Comparison of ENCODE assay signal across 17 mouse cellular contexts in the genomic region with DNA sequence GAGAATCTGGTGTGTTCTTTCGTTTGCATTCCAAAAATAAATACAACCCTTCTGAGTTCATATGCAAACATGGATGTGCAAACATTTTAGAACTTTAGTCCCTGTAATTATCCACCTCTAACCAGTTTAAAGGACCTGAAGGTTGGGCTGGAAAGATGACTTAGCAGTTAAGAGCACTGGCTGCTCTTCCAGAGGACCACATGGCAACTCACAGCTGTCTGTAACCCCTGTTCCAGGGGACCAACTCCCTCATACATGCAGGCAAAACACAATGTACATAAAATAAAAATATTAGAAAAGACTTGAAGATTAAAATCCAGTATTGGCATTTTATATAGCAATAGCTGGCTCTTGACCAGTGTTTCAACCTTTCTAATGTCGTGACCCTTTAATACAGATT. TPM values are rescaled to one million over a fixed set of nuclear protein-coding genes. Genes with fewer than 3 reads are reported as not detected.
DNase-seq lines count a peak whose midpoint lies in the region; ATAC-seq lines count a peak whose summit lies in the region.
"Had no signal": no experiment of that assay in that cellular context is flagged by ENCODE, and none has a peak within 500 bp of the region (broad histone marks: within the 10 kb centered on the region; RNA-seq: fewer than 3 reads in every experiment).

No protein-coding gene starts in this region.

- H3K36me3 ChIP-seq in limb, embryonic 15.5 days = no peaks in the 10 kb centered on the region
- H3K36me3 ChIP-seq in limb, embryonic 10.5 days = no peaks in the 10 kb centered on the region
- H3K36me3 ChIP-seq in neural tube, embryonic 13.5 days = no peaks in the 10 kb centered on the region
- H3K36me3 ChIP-seq in neural tube, embryonic 15.5 days = no peaks in the 10 kb centered on the region
- H3K36me3 ChIP-seq: hindbrain, embryonic 12.5 days; midbrain, embryonic 12.5 days had no signal

- no peaks in the 10 kb centered on the region for H3K27me3 ChIP-seq in limb, embryonic 15.5 days
- H3K27me3 ChIP-seq in limb, embryonic 10.5 days (ENCODE audit: low read depth, poor library complexity, severe bottlenecking) = no peaks in the 10 kb centered on the region
- no peaks in the 10 kb centered on the region for H3K27me3 ChIP-seq in neural tube, embryonic 13.5 days
- no peaks in the 10 kb centered on the region for H3K27me3 ChIP-seq in neural tube, embryonic 15.5 days (replicated peaks)
- H3K27me3 ChIP-seq: hindbrain, embryonic 12.5 days; midbrain, embryonic 12.5 days had no signal

- H3K4me1 ChIP-seq in limb, embryonic 15.5 days = peaks cover 15% of the 10 kb centered on the region
- peaks cover 19% of the 10 kb centered on the region for H3K4me1 ChIP-seq in limb, embryonic 10.5 days
- peaks cover 19% of the 10 kb centered on the region for H3K4me1 ChIP-seq in neural tube, embryonic 13.5 days (replicated peaks)
- peaks cover 19% of the 10 kb centered on the region for H3K4me1 ChIP-seq in neural tube, embryonic 15.5 days

- 0 out of 2 replicates have a peak overlapping the region, but pooled peaks have one; percentile 73 for H3K4me3 ChIP-seq in limb, embryonic 15.5 days
- no peak overlapping the region for H3K4me3 ChIP-seq in limb, embryonic 10.5 days
- H3K4me3 ChIP-seq in neural tube, embryonic 13.5 days = no peak overlapping the region
- no peak overlapping the region for H3K4me3 ChIP-seq in neural tube, embryonic 15.5 days (replicated peaks)

- no peaks in the 10 kb centered on the region for H3K9me3 ChIP-seq in limb, embryonic 15.5 days
- no peaks in the 10 kb centered on the region for H3K9me3 ChIP-seq in limb, embryonic 10.5 days (replicated peaks)
- no peaks in the 10 kb centered on the region for H3K9me3 ChIP-seq in neural tube, embryonic 13.5 days
- H3K9me3 ChIP-seq in neural tube, embryonic 15.5 days (replicated peaks) = no peaks in the 10 kb centered on the region
- H3K9me3 ChIP-seq: hindbrain, embryonic 12.5 days; midbrain, embryonic 12.5 days had no signal

- ATAC-seq in limb, embryonic 15.5 days (ENCODE audit: insufficient number of reproducible peaks, low FRiP score, low TSS enrichment, low read depth) = no peak
- ATAC-seq in neural tube, embryonic 13.5 days (ENCODE audit: low read depth) = no peak
- no peak for ATAC-seq in neural tube, embryonic 15.5 days (ENCODE audit: low FRiP score)
- ATAC-seq: forebrain, embryonic 14.5 days had no signal

- no peak overlapping the region for H3K27ac ChIP-seq in limb, embryonic 15.5 days
- no peak overlapping the region for H3K27ac ChIP-seq in limb, embryonic 10.5 days
- no peak overlapping the region for H3K27ac ChIP-seq in neural tube, embryonic 13.5 days (replicated peaks)
- H3K27ac ChIP-seq in neural tube, embryonic 15.5 days (replicated peaks) = no peak overlapping the region
- H3K27ac ChIP-seq: hindbrain, embryonic 12.5 days; midbrain, embryonic 12.5 days had no signal

- peak; percentile 60 for DNase-seq in heart, adult 11 months
- DNase-seq in heart, adult 8-10 months (ENCODE audit: low spot score) = no peak
- no peak for DNase-seq in limb, embryonic 10.5 days (ENCODE audit: low spot score)
- DNase-seq in cerebellum, adult 11-12 months = no peak
- DNase-seq: kidney, adult 9 months; kidney, postnatal 36 days; left cerebral cortex, postnatal 4 days; lung, postnatal 4 days; right cerebral cortex, postnatal 14 days; spleen, adult 18-20 months; thymus, postnatal 36 days had no signal

- no peak overlapping the region for H3K9ac ChIP-seq in limb, embryonic 15.5 days
- no peak overlapping the region for H3K9ac ChIP-seq in neural tube, embryonic 13.5 days
- H3K9ac ChIP-seq in neural tube, embryonic 15.5 days (replicated peaks) = no peak overlapping the region
- H3K9ac ChIP-seq: midbrain, embryonic 12.5 days had no signal

- WGBS in limb, embryonic 15.5 days = 90% methylated on average over 2 of the region's 2 CpGs
- 93% methylated on average over 2 of the region's 2 CpGs for WGBS in limb, embryonic 10.5 days
- 92% methylated on average over 2 of the region's 2 CpGs for WGBS in neural tube, embryonic 13.5 days
- whole genome bisulfite sequencing in neural tube, embryonic 15.5 days = 92% methylated on average over 2 of the region's 2 CpGs

- no peak overlapping the region for H3K4me2 ChIP-seq in limb, embryonic 15.5 days
- H3K4me2 ChIP-seq in neural tube, embryonic 13.5 days = peak overlapping the region; percentile 98; the same call in 1 of the 2 replicates
- no peak overlapping the region for H3K4me2 ChIP-seq in neural tube, embryonic 15.5 days

RNA-seq across cellular contexts. Expression of a gene that starts 7.9 kb away (rescaled TPM):
- total RNA-seq in heart, adult 8-10 months (2022) = 10 to 100 TPM in 1 of 4 experiments, 1 to 10 TPM in 3; 3.0 to 10.3 (median 4.2) TPM
- polyA plus RNA-seq in limb, embryonic 15.5 days (2015; fragmentation: Nextera tagmentation; extraction: Ambion mirVana) = 8.2 and 11.4 TPM in 2 replicates
- 1.8 and 2.8 TPM in 2 replicates for polyA plus RNA-seq in limb, embryonic 10.5 days (2016; fragmentation: Nextera tagmentation; extraction: Ambion mirVana)
- polyA plus RNA-seq in neural tube, embryonic 13.5 days (2015; fragmentation: Nextera tagmentation; extraction: Ambion mirVana) = 2.0 and 2.2 TPM in 2 replicates
- 1.8 and 1.9 TPM in 2 replicates for polyA plus RNA-seq in neural tube, embryonic 15.5 days (2015; fragmentation: Nextera tagmentation; extraction: Ambion mirVana)
